Mouse (Mus musculus): ENCODE data around the gene Caln1.

GRCm38 (mm10) chr5:130627800-130628199 is 258.5 kb downstream of the Caln1 start:
- TF ChIP-seq CTCF (IDR thresholded peaks at IDR 0.05; ENCODE audit: insufficient read depth, low read depth, low read length) (no peak), POLR2A (IDR thresholded peaks at IDR 0.05; ENCODE audit: insufficient read depth, low read depth, low read length) (no peak)

Data from olfactory bulb, adult 2 months (tissue).